Mouse (Mus musculus) left cerebral cortex, adult 8-10 months (tissue): Measurements from ENCODE around the gene Smg5. TPM values are rescaled to one million over a fixed set of nuclear protein-coding genes. Genes with fewer than 3 reads are reported as not detected.
A peak's percentile ranks its signal among the peaks of the same experiment; 100 is the strongest.

Experiments used
- DNase-seq, 2 experiments: peaks; one replicate each; pipeline ENCODE4 v3.0.0; 2022; ENCODE audit warnings: low spot score in 2 of 2
- total RNA-seq, 4 experiments: library from RNA; stranded (reverse); gene quantifications; 2 replicates each; pipeline ENCODE4 v1.2.4; 2022

Gene Smg5
- total RNA-seq, 4 experiments from 2014 or later, result 80.2 to 90.1 (median 83.9) TPM

- DNase-seq, result no peak
Measured at GRCm38 (mm10) chr3:88393776-88394375, 57.8 kb downstream of the Smg5 start.

GRCm38 (mm10) chr3:88395288-88395687 lies 59.2 kb downstream of the Smg5 start:
- no peak for DNase-seq

DNA sequence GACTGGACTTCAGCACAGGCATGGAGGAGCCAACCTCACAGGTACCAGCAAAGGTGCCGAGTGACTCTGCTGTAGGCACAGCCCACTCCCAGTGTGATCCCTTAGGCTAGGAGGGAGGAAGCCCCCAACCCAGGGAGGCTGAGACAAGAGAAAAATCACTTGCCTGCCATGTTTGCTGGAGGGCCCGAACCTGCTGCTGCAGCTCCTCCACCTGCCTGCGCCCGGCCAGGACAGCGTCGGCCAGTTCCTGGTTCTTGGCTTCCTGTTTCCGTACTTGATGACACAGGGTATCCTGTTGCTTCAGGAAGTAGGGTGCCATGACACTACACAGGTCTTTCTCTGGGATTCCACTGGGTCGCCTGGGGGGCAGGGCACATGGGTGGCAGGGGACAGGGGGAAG lies 59.7 kb downstream of the Smg5 start:
- DNase-seq, result no peak

DNA sequence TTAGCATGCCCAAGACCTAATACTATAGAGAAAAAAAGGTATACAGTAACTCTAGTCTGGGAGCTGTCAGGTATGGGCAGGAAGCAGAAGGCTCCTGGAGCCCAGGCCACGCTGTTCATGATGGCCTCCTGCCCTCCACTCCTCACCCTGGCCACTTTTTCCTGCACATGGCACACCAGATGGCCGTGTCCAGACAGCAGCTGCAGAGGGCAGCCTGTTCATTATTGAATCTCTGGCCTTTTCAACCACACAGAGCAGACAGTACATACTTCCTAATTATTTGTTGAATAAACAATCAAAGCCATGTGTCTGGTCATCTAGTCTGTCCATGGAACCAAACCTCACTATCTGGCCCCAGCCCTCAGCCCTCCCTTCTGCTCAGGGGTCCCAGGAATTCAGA lies 62.6 kb downstream of the Smg5 start:
- no peak for DNase-seq

- no peak for DNase-seq
Measured at GRCm38 (mm10) chr3:88403522-88404230, 67.6 kb downstream of the Smg5 start.

DNA sequence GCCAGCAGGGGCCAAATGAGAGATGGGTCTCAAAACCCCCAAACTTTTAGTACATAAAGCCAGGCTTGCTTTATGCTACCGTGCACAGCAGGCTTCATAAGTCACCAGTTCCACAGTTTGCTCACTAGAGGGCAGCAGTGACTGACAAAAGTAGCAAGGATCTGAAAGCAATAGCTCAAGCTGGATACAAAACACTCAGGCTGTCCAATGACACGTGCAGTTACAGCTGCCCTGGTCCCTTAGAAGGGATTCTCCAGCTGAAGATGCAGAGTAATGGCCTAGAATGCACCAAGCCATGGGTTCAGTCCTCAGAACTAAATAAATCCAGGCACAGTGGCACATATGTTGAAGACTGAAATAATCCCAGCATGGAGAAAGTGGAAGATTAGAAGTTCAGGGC lies 71.0 kb downstream of the Smg5 start:
- peak; percentile 42 to 52 for DNase-seq

DNA sequence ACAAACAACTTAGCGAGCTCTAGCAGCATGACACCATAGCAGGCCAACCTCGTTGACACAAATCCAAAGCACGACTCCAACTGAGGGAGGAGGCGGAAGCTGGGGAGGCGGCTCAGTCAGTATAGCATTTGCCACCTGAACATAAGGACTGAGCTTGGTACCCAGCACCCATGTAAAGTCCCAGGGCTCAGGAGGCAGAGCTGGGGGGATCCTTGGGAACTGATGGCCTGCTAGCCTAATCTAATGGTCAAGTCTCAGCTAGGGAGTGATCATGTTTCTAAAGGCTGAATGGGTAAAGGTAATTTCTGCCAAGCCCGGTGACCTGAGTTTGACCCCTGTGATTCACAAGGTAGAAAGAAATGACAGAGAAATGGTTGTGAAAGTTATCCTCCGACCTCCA lies 71.5 kb downstream of the Smg5 start:
- no peak for DNase-seq

GRCm38 (mm10) chr3:88408953-88409352 lies 72.9 kb downstream of the Smg5 start:
- DNase-seq, result no peak

- DNase-seq, result peak; percentile 86 to 90
Measured at GRCm38 (mm10) chr3:88409741-88410644, 73.9 kb downstream of the Smg5 start, which contains the start of gene Pmf1. TSS of gene Pmf1 (minus strand) at chr3:88410331.

DNA sequence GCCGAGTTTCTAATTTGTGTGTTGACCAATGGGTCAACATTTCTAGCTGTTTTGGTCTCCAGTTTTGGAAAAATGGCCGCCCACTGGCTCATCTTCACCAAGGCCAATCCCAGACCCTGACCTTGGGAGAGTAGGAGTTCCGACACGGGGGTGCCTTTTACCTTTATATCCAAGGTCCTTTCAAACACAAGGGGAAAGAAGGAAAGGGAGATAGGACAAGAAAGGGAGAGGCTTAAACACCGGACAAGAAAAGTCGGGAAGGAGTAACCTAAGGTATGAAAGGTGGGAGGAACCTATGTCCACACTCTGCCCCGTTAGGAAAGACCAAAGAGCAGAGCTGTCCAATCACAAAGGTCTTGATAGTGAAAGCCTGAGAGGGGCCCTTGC lies 74.6 kb downstream of the Smg5 start:
- no peak for DNase-seq

GRCm38 (mm10) chr3:88411681-88412080 lies 75.6 kb downstream of the Smg5 start:
- DNase-seq, result no peak

Other genes with a start within 250 kb of the Smg5 start
- 100 to 1,000 TPM; 190 to 208 (median 194) TPM for gene Mef2d, start 193.9 kb upstream of the Smg5 start, total RNA-seq
- gene Rhbg, start 81.6 kb upstream of the Smg5 start, total RNA-seq, result not detected
- gene Gm38392, start 49.0 kb upstream of the Smg5 start, total RNA-seq, result under 1 TPM in 1 of 4 experiments, not detected in 3; 0.61 TPM
- 1 to 10 TPM; 3.1 to 6.6 (median 4.3) TPM for gene Tsacc, start 39.3 kb upstream of the Smg5 start, total RNA-seq
- 100 to 1,000 TPM; 166 to 184 (median 173) TPM for gene Cct3, start 39.1 kb upstream of the Smg5 start, total RNA-seq
- gene Glmp, start 11.2 kb upstream of the Smg5 start, total RNA-seq, result 100 to 1,000 TPM in 2 of 4 experiments, 10 to 100 TPM in 2; 97.4 to 106 (median 100) TPM
- gene Tmem79, start 112 bp upstream of the Smg5 start, total RNA-seq, result 1 to 10 TPM; 1.4 to 2.8 (median 1.8) TPM
- 10 to 100 TPM; 14.4 to 16.7 (median 14.8) TPM for gene Paqr6, start 28.3 kb downstream of the Smg5 start, total RNA-seq
- gene Bglap3, start 36.5 kb downstream of the Smg5 start, total RNA-seq, result 1 to 10 TPM in 2 of 4 experiments, under 1 TPM in 2; 0.63 to 2.3 (median 1.3) TPM
- gene Bglap2, start 42.4 kb downstream of the Smg5 start, total RNA-seq, result 1 to 10 TPM in 3 of 4 experiments, not detected in 1; 1.1 to 1.8 (median 1.3) TPM
- 1 to 10 TPM in 1 of 4 experiments, not detected in 3; 2.8 TPM for gene Bglap, start 48.2 kb downstream of the Smg5 start, total RNA-seq
- 1 to 10 TPM; 7.4 to 9.2 (median 7.8) TPM for gene Pmf1, start 74.1 kb downstream of the Smg5 start, total RNA-seq
- 10 to 100 TPM; 72.5 to 77.6 (median 75.9) TPM for gene Slc25a44, start 88.9 kb downstream of the Smg5 start, total RNA-seq
- 10 to 100 TPM; 63.2 to 71.4 (median 66.8) TPM for gene Sema4a, start 124.9 kb downstream of the Smg5 start, total RNA-seq
- gene Lmna, start 173.7 kb downstream of the Smg5 start, total RNA-seq, result 10 to 100 TPM; 50.1 to 67.5 (median 60.3) TPM
- 1 to 10 TPM; 2.3 to 3.1 (median 2.6) TPM for gene Mex3a, start 196.1 kb downstream of the Smg5 start, total RNA-seq
- gene Rab25, start 212.0 kb downstream of the Smg5 start, total RNA-seq, result not detected
- 100 to 1,000 TPM; 102 to 133 (median 110) TPM for gene Lamtor2, start 216.8 kb downstream of the Smg5 start, total RNA-seq
- gene Ubqln4, start 217.5 kb downstream of the Smg5 start, total RNA-seq, result 100 to 1,000 TPM; 121 to 142 (median 129) TPM
- 10 to 100 TPM; 85.5 to 93.2 (median 89.8) TPM for gene Ssr2, start 239.6 kb downstream of the Smg5 start, total RNA-seq